28 mouse cellular contexts compared by ENCODE assay signal in the genomic region with DNA sequence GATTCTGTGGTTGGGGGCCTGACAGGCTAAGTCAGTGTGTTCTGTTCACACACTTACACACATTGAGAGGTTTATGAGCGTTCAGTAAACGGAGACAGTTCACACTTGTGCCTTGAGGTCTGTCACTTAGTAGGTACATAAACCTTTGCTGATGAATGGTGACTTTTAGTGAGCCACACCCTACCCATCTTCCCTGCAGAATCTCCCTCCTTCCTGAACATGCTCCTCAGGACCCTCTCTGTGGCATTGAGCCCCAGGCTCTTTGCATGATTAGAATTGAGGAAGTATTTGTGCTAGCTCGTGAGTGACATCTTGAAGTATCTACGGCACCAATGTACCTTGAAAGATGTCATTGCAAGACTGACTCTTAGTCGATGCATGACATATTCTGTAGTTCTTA. TPM values are rescaled to one million over a fixed set of nuclear protein-coding genes. Genes with fewer than 3 reads are reported as not detected.
DNase-seq lines count a peak whose midpoint lies in the region; ATAC-seq and TF ChIP-seq lines count a peak whose summit lies in the region.
"Had no signal": no experiment of that assay in that cellular context is flagged by ENCODE, and none has a peak within 500 bp of the region (broad histone marks: within the 10 kb centered on the region; RNA-seq: fewer than 3 reads in every experiment).

No protein-coding gene starts in this region.

- no peaks in the 10 kb centered on the region for H3K9me3 ChIP-seq in MEL (replicated peaks; ENCODE audit: insufficient read depth, low read length)
- H3K9me3 ChIP-seq in midbrain, embryonic 15.5 days: no peaks in the 10 kb centered on the region
- H3K9me3 ChIP-seq: G1E had no signal

- 87% methylated on average over 5 of the region's 5 CpGs for WGBS in midbrain, embryonic 15.5 days

- no peaks in the 10 kb centered on the region for H3K27me3 ChIP-seq in MEL (ENCODE audit: control insufficient read depth in 1 of 2, insufficient read depth in 2 of 2, low read length in 2 of 2)
- H3K27me3 ChIP-seq in midbrain, embryonic 15.5 days (replicated peaks): no peaks in the 10 kb centered on the region
- H3K27me3 ChIP-seq: CH12.LX had no signal

- peak in 1 of 2 experiments; percentile 25; a peak in 1 of 4 replicates for TF ChIP-seq EP300 in MEL (IDR thresholded peaks at IDR 0.05; ENCODE audit: low read depth in 1 of 2, low read length in 2 of 2)

- no peak overlapping the region for H3K4me2 ChIP-seq in midbrain, embryonic 15.5 days

- no peak overlapping the region for H3K27ac ChIP-seq in MEL (ENCODE audit: control insufficient read depth, low read depth, low read length)
- no peak overlapping the region for H3K27ac ChIP-seq in midbrain, embryonic 15.5 days

- no peaks in the 10 kb centered on the region for H3K79me2 ChIP-seq in MEL (ENCODE audit: control insufficient read depth, insufficient read depth, low read length, poor library complexity)

- peaks cover 0 to 22% of the 10 kb centered on the region in 2 experiments; a peak in 2 of 4 replicates for H3K36me3 ChIP-seq in MEL (ENCODE audit: control insufficient read depth in 1 of 2, insufficient read depth in 2 of 2, low read length in 2 of 2)
- no peaks in the 10 kb centered on the region for H3K36me3 ChIP-seq in midbrain, embryonic 15.5 days (replicated peaks)
- H3K36me3 ChIP-seq: G1E had no signal

- DNase-seq in MEL (ENCODE audit: low read depth, low spot score): peak; percentile 76
- peak; percentile 61 for DNase-seq in MEL-GATA-1-ER (ENCODE audit: extremely low read depth, low read depth)
- no peak for DNase-seq in left cerebral cortex, adult 18-20 months (ENCODE audit: low spot score in 2 of 2)
- DNase-seq in left cerebral cortex, adult 8-10 months (ENCODE audit: low spot score in 2 of 2): no peak
- DNase-seq: adrenal gland, adult 2 months; adrenal gland, adult 8-10 months; adrenal gland, postnatal 10 days; adrenal gland, postnatal 14 days; adrenal gland, postnatal 25 days; adrenal gland, postnatal 36 days; B cell, adult 2 months; cerebellum, adult 11 months; cerebellum, adult 11-12 months; cerebellum, adult 18-20 months; cerebellum, adult 2 months; cerebellum, adult 8-10 months had no signal

- H3K4me3 ChIP-seq in MEL (ENCODE audit: control insufficient read depth in 1 of 2, insufficient read depth in 1 of 2, low read depth in 2 of 2, low read length in 2 of 2): no peak overlapping the region
- H3K4me3 ChIP-seq in midbrain, embryonic 15.5 days: no peak overlapping the region

- no peak for TF ChIP-seq CTCF in MEL (IDR thresholded peaks at IDR 0.05 in 2 of 3, conservative IDR thresholded peaks at IDR 0.05 in 1 of 3; ENCODE audit: control insufficient read depth in 1 of 3, insufficient read depth in 1 of 3, low read depth in 2 of 3, low read length in 3 of 3, poor library complexity in 1 of 3, severe bottlenecking in 1 of 3)

- TF ChIP-seq RAD21 in MEL (IDR thresholded peaks at IDR 0.05; ENCODE audit: low read depth, low read length): no peak

- peaks cover 17 to 23% of the 10 kb centered on the region in 2 experiments for H3K4me1 ChIP-seq in MEL (ENCODE audit: control insufficient read depth in 1 of 2, insufficient read depth in 2 of 2, low read length in 2 of 2)
- H3K4me1 ChIP-seq in midbrain, embryonic 15.5 days: no peaks in the 10 kb centered on the region

- peak; percentile 24; the same call in 1 of the 2 replicates for ATAC-seq in megakaryocyte, adult 5-6 weeks (ENCODE audit: poor library complexity, severe bottlenecking)
- no peak for ATAC-seq in midbrain, embryonic 15.5 days (replicated peaks)
- ATAC-seq: activated CD4-positive, CD25-positive, alpha-beta regulatory T cell, adult 4 months; CD4-positive, CD25-positive, alpha-beta regulatory T cell, adult 4 months had no signal

- H3K9ac ChIP-seq in MEL (ENCODE audit: control insufficient read depth, low read depth, low read length, poor library complexity, severe bottlenecking): no peak overlapping the region
- no peak overlapping the region for H3K9ac ChIP-seq in midbrain, embryonic 15.5 days

- TF ChIP-seq POLR2A in MEL (IDR thresholded peaks at IDR 0.05; ENCODE audit: control insufficient read depth in 1 of 2, insufficient read depth in 1 of 2, low read depth in 1 of 2, low read length in 2 of 2, poor library complexity in 1 of 2): no peak

TF ChIP-seq in MEL, 35 proteins besides CTCF, POLR2A, EP300 and RAD21:
- TF ChIP-seq ZKSCAN1 (IDR thresholded peaks at IDR 0.05; ENCODE audit: low read depth, low read length) (peak; percentile 67), TBP (IDR thresholded peaks at IDR 0.05; ENCODE audit: low read depth, low read length) (no peak), TCF12 (IDR thresholded peaks at IDR 0.05; ENCODE audit: low read depth, low read length) (no peak), GATA1 (IDR thresholded peaks at IDR 0.05; ENCODE audit: low read depth, low read length) (0 out of 2 replicates have a peak, but pooled peaks have one; percentile 10)

RNA-seq across cellular contexts. Expression of gene Cdk20, which starts 16.6 kb away (rescaled TPM):
- total RNA-seq in MEL (2012; rRNA removed): 3.4 and 3.6 TPM in 2 replicates
- polyA plus RNA-seq in MEL (2012; ENCODE audit: insufficient read depth in 1 of 2, insufficient read length in 2 of 2, low read depth in 1 of 2, low replicate concordance in 2 of 2, missing spikeins in 1 of 2): 1 to 10 TPM in 1 of 2 experiments, not detected in 1; 9.3 TPM
- total RNA-seq in megakaryocyte, adult 5-6 weeks (2015): 2.5 and 4.2 TPM in 2 replicates
- 4.5 and 5.2 TPM in 2 replicates for total RNA-seq in megakaryocyte, adult 5-6 weeks (2017)
- 10 to 100 TPM in 1 of 2 experiments, 1 to 10 TPM in 1; 9.9 to 11.9 TPM for total RNA-seq in left cerebral cortex, adult 18-20 months (2021)
- polyA plus RNA-seq in midbrain, embryonic 15.5 days (2015; fragmentation: Nextera tagmentation; extraction: Ambion mirVana): 29.7 and 29.9 TPM in 2 replicates
- 10 to 100 TPM; 10.1 to 15.2 (median 10.6) TPM for total RNA-seq in left cerebral cortex, adult 8-10 months (2022)

RNA-seq across cellular contexts. Expression of gene Fam240b, which starts 48.9 kb away (rescaled TPM):
- total RNA-seq in MEL (2012; rRNA removed): not detected in 2 replicates
- not detected for polyA plus RNA-seq in MEL (2012; ENCODE audit: insufficient read depth in 1 of 2, insufficient read length in 2 of 2, low read depth in 1 of 2, low replicate concordance in 2 of 2, missing spikeins in 1 of 2)
- not detected in 2 replicates for total RNA-seq in megakaryocyte, adult 5-6 weeks (2015)
- total RNA-seq in megakaryocyte, adult 5-6 weeks (2017): not detected in 2 replicates
- not detected for total RNA-seq in left cerebral cortex, adult 18-20 months (2021)
- polyA plus RNA-seq in midbrain, embryonic 15.5 days (2015; fragmentation: Nextera tagmentation; extraction: Ambion mirVana): not detected in 2 replicates
- not detected for total RNA-seq in left cerebral cortex, adult 8-10 months (2022)
- total RNA-seq: adrenal gland, adult 18-20 months; adrenal gland, adult 2 months; adrenal gland, adult 8-10 months; adrenal gland, postnatal 10 days; adrenal gland, postnatal 14 days; adrenal gland, postnatal 25 days; adrenal gland, postnatal 36 days; adrenal gland, postnatal 4 days; CH12.LX; ES-E14; G1E had no signal
- polyA plus RNA-seq: activated CD4-positive, CD25-positive, alpha-beta regulatory T cell, adult 4 months; adrenal gland, adult 2 months; brain, embryonic 14.5 days; C2C12; CD4-positive, CD25-positive, alpha-beta regulatory T cell, adult 4 months; cerebellum, adult 2 months; G1E; Patski had no signal

Comparison
In these comparisons a context has a peak if more than half of its experiments do, and no peak if none do; other contexts are left out.
1. DNase-seq: peak in MEL (single experiment) and MEL-GATA-1-ER (single experiment); none in left cerebral cortex, adult 18-20 months (0 of 2) and left cerebral cortex, adult 8-10 months (0 of 2).